Mouse (Mus musculus): ENCODE results near the gene H2bfm.
"Not testable (repeated sequence)": the region's sequence is repeated elsewhere in the genome, so short reads cannot be mapped to it uniquely, and the experiment has no call there.

The H2bfm gene

DNA sequence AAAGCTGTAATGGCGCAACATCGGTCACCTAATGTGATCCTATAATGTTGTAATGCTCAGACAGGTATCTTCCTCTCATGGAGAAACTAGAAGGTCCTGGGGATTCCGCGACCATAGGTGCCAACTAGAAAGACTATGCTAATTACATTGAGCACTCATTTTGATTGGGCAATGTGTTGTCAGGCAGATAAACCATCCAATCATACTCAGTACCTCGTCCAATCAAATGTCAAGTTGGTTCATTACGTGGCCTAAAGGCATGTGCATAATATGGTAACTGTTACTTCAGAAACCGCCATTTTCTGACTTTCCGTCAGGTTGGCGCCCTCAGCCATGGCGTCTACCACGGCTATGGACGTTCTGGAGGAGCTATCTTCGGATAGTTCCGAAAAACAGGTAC lies at the start of gene H2bfm:
TSS of gene H2bfm (plus strand) at position 295 of the 400 bp plus-strand sequence.
- DNase-seq (ENCODE audit: low spot score in 2 of 2): no peak

DNA sequence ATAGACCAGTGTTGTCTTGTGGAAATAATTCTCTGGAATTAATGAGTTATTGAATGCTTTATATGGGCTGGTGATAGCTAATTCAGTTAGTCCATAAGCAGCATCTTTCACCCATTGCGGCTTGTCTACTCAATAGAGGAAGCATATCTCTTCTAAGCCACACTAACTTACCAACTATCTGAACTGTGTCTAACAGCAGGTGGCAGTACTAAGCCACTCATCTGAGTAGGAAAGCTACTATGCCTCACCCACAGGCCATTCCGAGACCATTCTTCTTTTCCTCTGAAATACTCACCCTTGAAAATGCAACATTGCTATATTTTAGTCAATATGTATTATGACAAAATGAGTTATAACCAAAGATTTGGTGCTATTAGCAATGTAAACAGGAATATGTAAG lies 31.4 kb upstream of the H2bfm start:
- peak in 1 of 2 experiments; percentile 10 for DNase-seq (ENCODE audit: low spot score in 2 of 2)

DNA sequence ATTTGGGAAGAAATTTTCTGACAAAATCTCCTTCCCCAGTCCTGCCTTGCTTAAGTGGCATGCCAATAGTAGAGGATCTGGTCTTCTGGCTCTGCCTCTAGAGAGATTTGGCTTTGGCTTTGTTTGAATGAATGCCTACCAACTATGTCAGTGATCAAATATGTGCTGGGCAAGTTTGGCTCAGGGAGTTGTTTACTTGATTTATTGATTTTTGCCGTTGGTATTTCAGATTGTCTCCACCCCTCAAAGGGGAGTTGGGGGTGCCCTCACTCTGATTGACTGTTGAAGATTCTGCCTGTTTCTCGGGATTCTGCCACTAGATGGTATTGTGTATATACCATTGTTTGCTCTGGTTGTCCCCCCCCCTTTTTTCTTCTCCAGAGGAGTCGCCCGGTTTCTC lies 22.8 kb upstream of the H2bfm start:
- DNase-seq (ENCODE audit: low spot score in 2 of 2): no peak

DNA sequence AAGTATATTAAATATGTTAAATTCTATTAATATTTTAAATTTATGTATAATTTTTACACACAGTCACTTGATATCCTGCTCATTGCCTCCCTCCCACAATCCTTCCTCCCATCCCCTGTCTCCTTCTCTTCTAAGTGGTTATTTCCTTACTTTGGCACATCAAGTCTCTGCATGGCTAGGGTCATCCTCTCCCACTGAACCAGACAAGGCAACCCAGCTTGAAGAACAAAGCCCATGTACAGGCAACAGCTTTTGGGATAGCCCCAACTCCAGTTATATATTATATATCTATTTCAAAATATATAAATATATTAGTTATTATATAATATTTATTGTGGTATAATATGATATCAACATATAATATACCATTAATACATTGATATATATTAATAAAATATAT lies 1.3 kb upstream of the H2bfm start:
- DNase-seq (ENCODE audit: low spot score in 2 of 2): no peak

DNA sequence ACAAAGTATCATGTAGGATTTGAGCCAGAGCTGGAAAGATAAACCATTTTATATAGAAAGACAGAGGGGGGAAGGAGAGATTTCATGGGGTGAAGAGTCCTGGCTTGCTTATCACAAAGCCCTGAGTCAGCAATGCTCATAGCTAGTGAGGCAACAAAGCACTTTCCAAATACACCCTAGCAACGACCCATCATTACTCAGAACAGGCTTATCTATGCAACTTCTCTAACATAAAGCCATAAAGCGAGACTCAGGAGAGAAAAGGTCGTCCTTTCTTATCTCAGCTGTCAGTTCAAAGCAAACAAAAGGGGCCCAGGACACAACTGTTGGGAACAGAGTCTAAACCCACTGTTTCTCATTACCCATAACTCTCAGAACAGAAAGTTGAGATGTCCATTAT lies 10.9 kb downstream of the H2bfm start:
- no peak for DNase-seq (ENCODE audit: low spot score in 2 of 2)

DNA sequence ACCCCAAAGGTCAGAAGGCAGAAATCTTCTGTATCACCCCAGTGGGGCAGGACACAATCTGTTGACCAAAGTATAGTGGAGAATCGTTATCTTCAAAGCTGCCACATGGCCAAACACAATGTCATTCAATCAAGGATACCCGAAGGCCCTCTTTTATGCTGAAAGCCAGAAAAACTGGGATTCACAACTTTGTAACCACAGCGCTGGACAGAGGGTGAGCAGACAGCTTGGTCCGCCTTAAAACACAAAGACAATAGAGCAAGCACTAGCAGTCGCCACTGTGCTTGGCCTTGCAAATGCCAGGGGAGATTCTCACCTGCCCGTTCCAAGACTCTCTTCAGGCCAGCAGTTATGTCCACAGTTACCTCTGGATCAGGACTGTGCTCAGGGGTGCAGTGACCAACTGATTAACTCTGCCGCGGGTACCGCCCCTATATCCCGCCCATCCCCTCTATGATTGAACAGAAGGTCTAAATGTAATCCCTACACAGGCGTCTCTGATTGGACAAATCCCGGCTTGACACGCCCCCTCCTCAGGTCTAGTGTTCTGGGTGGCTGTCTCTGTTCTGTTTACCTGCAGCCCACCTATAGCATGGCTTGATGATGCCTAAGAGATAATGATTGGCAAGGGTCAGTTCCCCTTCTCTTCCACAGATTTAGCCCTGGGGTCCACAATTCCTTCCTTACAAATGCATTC lies 30.6 kb downstream of the H2bfm start:
- DNase-seq (ENCODE audit: low spot score in 2 of 2): peak in 1 of 2 experiments; percentile 19

DNA sequence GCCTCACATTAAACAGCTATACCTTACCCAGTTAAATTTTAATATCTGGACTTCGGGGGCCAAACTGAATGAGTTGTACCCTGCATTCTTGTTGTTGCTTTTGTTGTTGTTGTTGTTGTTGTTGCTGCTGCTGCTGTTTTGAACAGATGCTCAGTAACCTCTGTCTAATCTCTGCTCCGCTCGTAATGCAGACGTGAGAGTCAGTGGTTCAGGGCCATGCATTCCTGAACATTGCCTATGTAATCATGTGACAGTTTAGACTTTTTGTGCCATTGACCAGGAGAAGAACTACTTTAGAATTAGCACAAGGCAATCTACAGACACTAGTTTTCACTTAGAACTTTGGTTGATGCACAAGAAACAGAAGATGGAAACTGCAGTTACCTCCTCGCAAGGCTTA lies 31.2 kb downstream of the H2bfm start:
- DNase-seq (ENCODE audit: low spot score in 2 of 2): not testable (repeated sequence)

DNA sequence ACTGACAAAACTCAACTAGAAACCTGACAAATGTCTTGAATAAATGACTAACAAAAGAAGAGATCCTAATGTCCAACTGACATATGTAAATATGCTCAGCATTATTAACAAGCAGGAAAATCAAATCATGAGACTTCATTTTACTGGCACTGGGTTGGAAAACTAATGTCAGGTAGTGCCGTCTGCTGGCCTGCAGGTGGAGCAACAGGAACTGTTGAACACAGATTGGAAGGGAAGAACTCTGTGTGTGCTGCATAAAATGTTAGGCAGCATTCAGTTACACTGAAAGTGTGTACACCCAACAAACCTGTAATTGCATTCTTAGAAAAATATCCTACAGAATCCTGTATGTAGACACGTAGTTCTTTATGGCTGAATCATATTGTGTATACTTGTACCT lies 32.6 kb downstream of the H2bfm start:
- peak in 1 of 2 experiments; percentile 16 for DNase-seq (ENCODE audit: low spot score in 2 of 2)

DNA sequence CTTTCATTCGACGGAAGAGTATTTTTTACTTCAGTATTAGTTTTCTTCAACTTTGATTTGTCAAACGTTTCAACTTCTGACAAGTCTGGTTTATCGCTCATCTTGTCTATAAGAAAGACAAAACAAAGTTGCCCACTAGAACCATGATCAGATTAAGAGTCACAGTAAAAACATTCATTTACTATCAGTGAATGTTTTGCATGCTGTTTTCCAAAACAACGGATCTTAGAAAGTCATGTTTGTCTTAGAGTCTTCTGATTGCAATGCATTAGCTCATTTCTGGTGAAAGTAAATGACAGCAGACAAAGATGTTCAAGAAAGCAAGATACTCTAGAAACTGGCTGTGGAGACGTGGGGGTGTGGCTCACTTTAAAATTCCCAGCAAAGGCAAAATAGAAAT lies 48.3 kb downstream of the H2bfm start, which contains the start of gene Tmsb15b2:
TSS of gene Tmsb15b2 (minus strand) at position 101 of the 400 bp plus-strand sequence.
- not testable (repeated sequence) for DNase-seq (ENCODE audit: low spot score in 2 of 2)

DNA sequence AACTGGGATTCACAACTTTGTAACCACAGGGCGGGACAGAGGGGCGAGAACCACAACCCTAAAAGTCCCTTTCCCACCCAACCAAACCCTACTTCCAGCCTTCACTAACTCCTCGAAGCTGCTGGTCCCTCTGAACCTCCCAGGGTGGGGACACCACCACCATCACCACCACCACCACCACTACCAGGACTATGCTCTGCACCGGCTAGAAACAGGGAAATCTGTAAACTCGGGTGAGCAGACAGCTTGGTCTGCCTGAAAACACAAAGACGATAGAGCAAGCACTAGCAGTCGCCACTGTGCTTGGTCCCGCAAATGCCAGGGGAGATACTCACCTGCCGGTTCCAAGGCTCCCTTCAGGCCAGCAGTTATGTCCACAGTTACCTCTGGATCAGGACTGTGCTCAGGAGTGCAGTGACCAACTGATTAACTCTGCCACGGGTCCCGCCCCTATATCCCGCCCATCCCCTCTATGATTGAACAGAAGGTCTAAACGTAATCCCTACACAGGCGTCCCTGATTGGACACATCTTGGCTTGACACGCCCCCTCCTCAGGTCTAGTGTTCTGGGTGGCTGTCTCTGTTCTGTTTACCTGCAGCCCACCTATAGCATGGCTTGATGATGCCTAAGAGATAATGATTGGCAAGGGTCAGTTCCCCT lies 49.4 kb downstream of the H2bfm start, which contains the start of the genes Tmsb15l and Tmsb15b1:
TSS of gene Tmsb15l (minus strand) at position 446 of the 661 bp plus-strand sequence.
TSS of gene Tmsb15b1 (minus strand) at position 451 of the 661 bp plus-strand sequence.
- DNase-seq (ENCODE audit: low spot score in 2 of 2): peak in 1 of 2 experiments; percentile 69
